Mouse (Mus musculus) intestine, embryonic 14.5 days (tissue): ENCODE data around the gene Slc16a7. TPM values are rescaled to one million over a fixed set of nuclear protein-coding genes. Genes with fewer than 3 reads are reported as not detected.

ENCODE experiments used
- ATAC-seq: fragments of 200-750 bp; cut with Nextera tagmentation; replicated peaks from 2 replicates; pipeline ENCODE4 v1.8.0; 2017; ENCODE audit warnings: low read depth, moderate number of reproducible peaks, moderate TSS enrichment, moderate library complexity; ENCODE audit not compliant: low FRiP score, low TSS enrichment
- DNase-seq: peaks from one replicate; pipeline ENCODE4 v3.0.0-alpha.2; 2018; ENCODE audit warnings: low spot score
- H3K27ac ChIP-seq: fragments of 300-500 bp; sonication (generic); 2 replicates; pipeline ENCODE4 v1.5.1; 2014; ENCODE audit warnings: low read depth, mild to moderate bottlenecking, control low read depth
- H3K27me3 ChIP-seq: fragments of 300-500 bp; sonication (generic); replicated peaks from 2 replicates; pipeline ENCODE4 v1.6.1; 2014; ENCODE audit warnings: low read length, control low read depth; ENCODE audit not compliant: control insufficient read depth, insufficient read depth
- H3K36me3 ChIP-seq: fragments of 300-500 bp; sonication (generic); 2 replicates; pipeline ENCODE4 v1.6.1; 2014; ENCODE audit warnings: low read length, control low read depth; ENCODE audit not compliant: control insufficient read depth, insufficient read depth
- H3K4me1 ChIP-seq: fragments of 300-500 bp; sonication (generic); replicated peaks from 2 replicates; pipeline ENCODE4 v1.6.1; 2014; ENCODE audit warnings: low read length, control low read depth, mixed read lengths; ENCODE audit not compliant: control insufficient read depth, insufficient read depth
- H3K4me2 ChIP-seq: fragments of 300-500 bp; sonication (generic); 2 replicates; pipeline ENCODE4 v1.6.1; 2014; ENCODE audit warnings: low read length
- H3K4me3 ChIP-seq: fragments of 300-500 bp; sonication (generic); 2 replicates; pipeline ENCODE4 v1.5.1; 2014; ENCODE audit warnings: low read depth, low read length, control low read depth, mixed read lengths
- H3K9ac ChIP-seq: fragments of 300-500 bp; sonication (generic); 2 replicates; pipeline ENCODE4 v1.6.1; 2014; ENCODE audit warnings: mild to moderate bottlenecking, low read length
- H3K9me3 ChIP-seq: fragments of 300-500 bp; sonication (generic); 2 replicates; pipeline ENCODE4 v1.6.1; 2016; ENCODE audit warnings: low read length, control low read depth; ENCODE audit not compliant: control insufficient read depth
- WGBS: fragments of 180-500 bp; shearing (Covaris S2); extraction: QIAGEN DNeasy Blood & Tissue Kit; methylation state at CpG from one replicate; pipeline ENCODE4 v1.1.7; 2014; 5-methylcytosine and 5-hydroxymethylcytosine counted together
- polyA plus RNA-seq: library from polyadenylated mRNA; unstranded; fragments of >200 nt; fragmentation: Nextera tagmentation; extraction: Ambion mirVana; gene quantifications from 2 replicates; pipeline ENCODE4 v1.2.1, GENCODE M21; 2014

Gene Slc16a7
- 4.7 and 5.4 TPM in 2 replicates for polyA plus RNA-seq

DNA sequence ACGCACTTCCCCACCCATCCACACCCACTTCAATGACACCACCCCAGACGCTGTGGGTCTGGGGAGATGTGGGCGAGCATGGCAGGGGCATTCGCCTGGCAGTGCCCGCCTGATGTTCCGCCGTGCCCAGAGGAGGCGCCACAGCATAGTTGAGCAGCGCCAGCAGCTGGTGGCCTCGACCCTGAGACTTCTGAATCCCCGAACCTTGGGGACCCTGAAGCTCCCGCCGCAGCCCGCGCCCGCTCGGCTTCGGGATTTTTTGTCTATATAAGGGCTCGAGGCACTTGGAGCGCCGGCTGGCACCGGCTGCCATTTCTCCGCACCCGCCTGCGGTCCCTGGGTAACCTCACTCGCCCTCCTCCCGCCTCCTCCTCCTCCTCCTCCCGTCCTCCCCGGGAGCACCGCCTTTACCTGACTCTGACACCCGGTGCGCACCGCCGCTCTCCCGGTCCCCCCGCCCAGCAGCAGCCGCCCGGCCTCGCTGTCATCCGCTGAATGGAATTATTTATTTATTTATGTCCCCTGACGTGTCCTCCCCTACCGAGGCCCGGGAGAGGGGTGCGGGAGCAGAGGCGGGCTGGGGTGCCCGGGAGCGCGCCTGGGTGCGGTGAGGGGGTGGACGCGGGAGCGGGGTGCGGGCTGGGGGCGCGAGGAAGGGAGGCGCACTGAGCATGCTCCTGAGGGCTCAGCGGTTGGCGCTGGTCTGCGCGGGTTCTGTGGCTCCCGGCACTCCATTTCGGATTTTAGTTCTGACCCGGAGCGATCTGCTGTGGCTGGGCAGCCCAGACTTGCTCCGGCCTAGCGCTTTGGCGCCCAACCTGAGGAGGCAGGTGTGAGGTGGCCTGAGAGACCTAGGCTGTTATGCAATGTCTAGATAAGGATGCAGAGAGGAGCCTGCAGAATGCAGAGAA lies at the start of gene Slc16a7:
TSS of gene Slc16a7 (minus strand) at position 590 of the 911 bp plus-strand sequence.
- DNase-seq (peak; percentile 90), ATAC-seq (peak; percentile 95)
- H3K27me3 ChIP-seq = no peaks in the 10 kb centered on the region
- H3K4me3 ChIP-seq = peak within 1 kb of the TSS; percentile 52
- H3K9me3 ChIP-seq = no peaks in the 10 kb centered on the region
- peak within 1 kb of the TSS; percentile 89 for H3K4me2 ChIP-seq
- no peaks in the 10 kb centered on the region for H3K36me3 ChIP-seq
- no peaks in the 10 kb centered on the region for H3K4me1 ChIP-seq
- under 1% methylated on average over 57 of the region's 67 CpGs for WGBS
- peak within 1 kb of the TSS; percentile 51 for H3K9ac ChIP-seq
- H3K27ac ChIP-seq = no peak within 1 kb of the TSS

DNA sequence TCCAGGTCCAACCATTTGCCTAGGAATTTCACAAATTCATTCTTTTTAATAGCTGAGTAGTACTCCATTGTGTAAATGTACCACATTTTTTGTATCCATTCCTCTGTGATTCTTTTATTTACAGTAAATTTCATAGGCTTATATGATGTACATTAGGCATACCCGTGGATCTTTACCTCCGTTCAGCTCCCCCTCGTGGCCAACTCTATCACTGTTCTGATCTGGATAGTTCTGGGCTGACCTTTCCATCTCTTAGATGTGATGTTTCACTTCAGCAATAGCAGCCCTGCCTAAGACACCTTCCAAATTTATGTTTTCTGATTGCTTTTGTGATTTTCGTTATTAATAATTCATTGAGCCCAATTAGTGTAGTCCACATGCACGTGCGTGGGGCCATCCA lies 29.5 kb upstream of the Slc16a7 start:
- Histone ChIP-seq H3K4me3 (no peak overlapping the region), H3K4me2 (no peak overlapping the region), H3K27me3 (no peaks in the 10 kb centered on the region), H3K9ac (no peak overlapping the region), H3K9me3 (no peaks in the 10 kb centered on the region), H3K27ac (no peak overlapping the region), H3K4me1 (no peaks in the 10 kb centered on the region), H3K36me3 (no peaks in the 10 kb centered on the region)
- WGBS = 82% methylated on average over 6 of the region's 6 CpGs
- no peak for ATAC-seq
- DNase-seq = no peak

DNA sequence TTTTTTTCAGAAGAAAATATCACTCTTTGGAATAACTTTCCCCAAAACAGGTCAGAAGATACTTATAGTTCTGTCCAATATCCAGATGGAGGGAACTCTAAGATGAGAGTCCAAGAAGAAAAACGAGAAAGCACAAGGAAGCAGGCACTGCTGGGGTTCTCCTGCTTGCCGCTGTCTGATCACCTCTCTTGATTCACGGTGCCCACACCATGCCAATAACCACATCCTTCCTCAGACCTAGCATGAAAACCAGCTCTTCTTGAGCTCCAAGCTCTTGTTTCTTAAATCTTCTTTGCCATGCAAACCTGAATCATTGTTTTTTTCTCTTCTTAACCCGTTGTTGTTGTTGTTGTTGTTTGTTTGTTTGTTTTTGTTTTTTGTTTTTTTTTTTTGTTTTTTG lies 10.5 kb upstream of the Slc16a7 start:
- H3K4me3 ChIP-seq = no peak overlapping the region
- no peaks in the 10 kb centered on the region for H3K9me3 ChIP-seq
- WGBS = 89% methylated on average over 4 of the region's 4 CpGs
- H3K27me3 ChIP-seq = no peaks in the 10 kb centered on the region
- H3K9ac ChIP-seq = no peak overlapping the region
- H3K27ac ChIP-seq = no peak overlapping the region
- H3K4me2 ChIP-seq = no peak overlapping the region
- no peaks in the 10 kb centered on the region for H3K4me1 ChIP-seq
- H3K36me3 ChIP-seq = no peaks in the 10 kb centered on the region
- ATAC-seq = no peak
- no peak for DNase-seq

- ATAC-seq (no peak), DNase-seq (no peak)
- H3K4me3 ChIP-seq = peak overlapping the region; percentile 52
- no peaks in the 10 kb centered on the region for H3K4me1 ChIP-seq
- H3K36me3 ChIP-seq = no peaks in the 10 kb centered on the region
- WGBS = 72% methylated on average over 6 of the region's 6 CpGs
- no peak overlapping the region for H3K27ac ChIP-seq
- H3K4me2 ChIP-seq = peak overlapping the region; percentile 89
- no peaks in the 10 kb centered on the region for H3K27me3 ChIP-seq
- H3K9ac ChIP-seq = peak overlapping the region; percentile 51; the same call in 1 of the 2 replicates
- no peaks in the 10 kb centered on the region for H3K9me3 ChIP-seq
Measured at GRCm38 (mm10) chr10:125390011-125390410, 746 bp upstream of the Slc16a7 start.

DNA sequence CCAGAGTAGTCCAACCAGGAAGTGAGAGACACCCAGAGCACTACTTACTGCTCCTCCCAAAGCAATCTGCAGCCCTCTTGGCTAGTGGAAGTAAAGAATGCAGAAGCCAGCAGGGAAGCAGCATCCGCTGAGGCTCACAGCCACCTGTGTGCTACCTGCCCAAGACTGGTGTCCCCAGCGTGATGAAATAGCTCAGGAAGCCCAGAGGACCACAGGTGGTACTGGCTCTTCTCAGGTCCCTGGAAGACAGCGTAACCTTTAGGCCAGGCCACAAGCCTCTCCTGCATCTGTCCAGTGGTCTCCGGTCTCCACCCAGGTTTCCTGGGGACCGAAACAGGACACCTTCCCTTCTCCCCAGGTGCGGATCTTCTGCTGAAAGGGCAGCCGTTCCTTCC lies 787 bp downstream of the Slc16a7 start:
- Histone ChIP-seq H3K27me3 (no peaks in the 10 kb centered on the region), H3K9ac (peak overlapping the region; percentile 51), H3K4me2 (peak overlapping the region; percentile 89), H3K27ac (no peak overlapping the region), H3K9me3 (no peaks in the 10 kb centered on the region), H3K4me3 (peak overlapping the region; percentile 52), H3K36me3 (no peaks in the 10 kb centered on the region), H3K4me1 (no peaks in the 10 kb centered on the region)
- 21% methylated on average over 7 of the region's 7 CpGs for WGBS
- no peak for DNase-seq
- peak; percentile 10; the same call in 1 of the 2 replicates for ATAC-seq

GRCm38 (mm10) chr10:125387782-125388415 lies 1.4 kb downstream of the Slc16a7 start:
- peak; percentile 56 for DNase-seq
- no peaks in the 10 kb centered on the region for H3K27me3 ChIP-seq
- ATAC-seq = no peak
- no peaks in the 10 kb centered on the region for H3K4me1 ChIP-seq
- H3K4me3 ChIP-seq = no peak overlapping the region
- no peak overlapping the region for H3K9ac ChIP-seq
- no peaks in the 10 kb centered on the region for H3K36me3 ChIP-seq
- H3K9me3 ChIP-seq = no peaks in the 10 kb centered on the region
- no peak overlapping the region for H3K27ac ChIP-seq
- 60% methylated on average over 14 of the region's 14 CpGs for WGBS
- no peak overlapping the region for H3K4me2 ChIP-seq

DNA sequence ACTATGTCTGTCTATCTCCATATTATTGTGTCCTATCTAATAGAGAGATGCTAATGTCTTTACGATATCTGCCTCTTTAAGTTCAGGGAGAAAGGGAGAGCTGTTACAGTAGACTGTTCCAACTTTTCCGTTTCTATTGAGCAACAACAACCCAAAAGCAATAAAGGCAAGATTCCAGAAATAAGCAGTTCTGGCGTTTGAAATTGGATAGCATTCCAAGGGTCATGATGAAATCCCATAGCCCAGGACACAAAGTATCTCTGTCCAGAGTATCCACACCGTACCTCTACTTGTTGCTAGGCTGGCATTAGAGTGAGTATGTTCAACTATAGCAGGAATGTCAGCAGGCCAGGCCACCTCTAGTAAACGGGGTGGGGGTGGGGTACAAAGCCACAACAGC lies 13.7 kb downstream of the Slc16a7 start:
- DNase-seq = no peak
- no peak for ATAC-seq
- H3K9ac ChIP-seq = no peak overlapping the region
- no peak overlapping the region for H3K4me3 ChIP-seq
- 0 out of 2 replicates have a peak, but pooled peaks cover 6% of the 10 kb centered on the region for H3K4me1 ChIP-seq
- no peaks in the 10 kb centered on the region for H3K36me3 ChIP-seq
- H3K9me3 ChIP-seq = no peaks in the 10 kb centered on the region
- H3K27me3 ChIP-seq = no peaks in the 10 kb centered on the region
- H3K4me2 ChIP-seq = no peak overlapping the region
- no peak overlapping the region for H3K27ac ChIP-seq
- WGBS = 76% methylated on average over 5 of the region's 5 CpGs

DNA sequence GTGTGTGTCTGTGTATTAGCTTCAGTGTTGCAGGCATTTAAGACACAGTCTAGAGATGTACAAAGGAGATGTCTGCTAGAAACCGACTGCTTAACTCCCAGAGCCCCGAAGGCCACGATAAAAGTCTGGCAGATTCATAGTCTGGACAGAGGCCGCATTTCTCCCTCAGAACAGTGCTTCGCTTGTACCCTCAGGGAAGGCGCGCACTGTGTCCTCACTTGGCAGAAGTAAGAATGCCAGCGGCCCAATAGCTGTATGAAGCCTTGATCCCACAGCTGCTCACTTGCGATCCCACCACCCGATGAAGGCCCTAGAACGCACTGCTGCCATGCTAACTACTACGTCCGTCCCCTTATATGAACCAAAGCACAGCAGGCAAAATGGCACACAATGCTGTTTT lies 16.6 kb downstream of the Slc16a7 start:
- Histone ChIP-seq H3K4me1 (0 out of 2 replicates have a peak, but pooled peaks cover 6% of the 10 kb centered on the region), H3K27me3 (no peaks in the 10 kb centered on the region), H3K27ac (no peak overlapping the region), H3K36me3 (no peaks in the 10 kb centered on the region), H3K9ac (no peak overlapping the region), H3K4me3 (no peak overlapping the region), H3K9me3 (no peaks in the 10 kb centered on the region), H3K4me2 (no peak overlapping the region)
- no peak for DNase-seq
- no peak for ATAC-seq
- WGBS = 89% methylated on average over 13 of the region's 13 CpGs
